Mouse (Mus musculus) thymus, adult 2 months (tissue): ENCODE data around the gene Zcchc24. TPM values are rescaled to one million over a fixed set of nuclear protein-coding genes. Genes with fewer than 3 reads are reported as not detected.
"Not testable (repeated sequence)": the region's sequence is repeated elsewhere in the genome, so short reads cannot be mapped to it uniquely, and the experiment has no call there.

Experiments
- DNase-seq: peaks from one replicate; pipeline ENCODE4 v3.0.0; 2021
- H3K27ac ChIP-seq: fragments of 200-500 bp; 2 replicates; pipeline ENCODE4 v1.5.1; 2012; ENCODE audit warnings: low read length, control low read depth; ENCODE audit not compliant: control insufficient read depth, insufficient read depth
- H3K27me3 ChIP-seq: fragments of 200-500 bp; 2 replicates; pipeline ENCODE4 v1.6.1; 2012; ENCODE audit warnings: mild to moderate bottlenecking, low read length, moderate library complexity, mixed read lengths; ENCODE audit not compliant: control insufficient read depth, insufficient read depth
- H3K36me3 ChIP-seq: fragments of 200-500 bp; 2 replicates; pipeline ENCODE4 v1.6.1; 2012; ENCODE audit warnings: mild to moderate bottlenecking, low read length, moderate library complexity; ENCODE audit not compliant: control insufficient read depth, insufficient read depth
- H3K4me1 ChIP-seq: fragments of 200-500 bp; replicated peaks from 2 replicates; pipeline ENCODE4 v1.6.1; 2012; ENCODE audit warnings: low read length; ENCODE audit not compliant: control insufficient read depth, insufficient read depth
- H3K4me3 ChIP-seq: fragments of 200-500 bp; 2 replicates; pipeline ENCODE4 v1.5.1; 2012; ENCODE audit warnings: mild to moderate bottlenecking, low read length, control low read depth, moderate library complexity; ENCODE audit not compliant: control insufficient read depth, insufficient read depth
- CTCF ChIP-seq: fragments of 200-500 bp; IDR thresholded peaks from 2 replicates; pipeline ENCODE4 v1.5.1; 2012; ENCODE audit warnings: mild to moderate bottlenecking, control low read depth, low read length, moderate library complexity, borderline replicate concordance; ENCODE audit not compliant: control insufficient read depth, poor library complexity, insufficient read depth; ENCODE audit errors: extremely low read depth
- POLR2A ChIP-seq: fragments of 200-500 bp; IDR thresholded peaks from 2 replicates; pipeline ENCODE4 v1.6.1; 2012; ENCODE audit warnings: mild to moderate bottlenecking, low read length, control low read depth, moderate library complexity; ENCODE audit not compliant: control insufficient read depth, poor library complexity, insufficient read depth; ENCODE audit errors: extremely low read depth
- WGBS: fragments of 180-500 bp; shearing (Covaris S2); methylation state at CpG from one replicate; pipeline ENCODE4 v1.1.7; 2018; 5-methylcytosine and 5-hydroxymethylcytosine counted together
- polyA plus RNA-seq: library from polyadenylated mRNA; depleted of rRNA; stranded (reverse); fragments of >200 nt; gene quantifications from 2 replicates; pipeline ENCODE4 v1.2.3, GENCODE M21; 2012; rRNA removed

Zcchc24 gene
- polyA plus RNA-seq, result 26.2 and 28.9 TPM in 2 replicates

GRCm38 (mm10) chr14:25768915-25769625 lies at the start of gene Zcchc24:
Gene Zcchc24 (minus strand): TSS chr14:25769039.
- peak within 1 kb of the TSS; percentile 46 for H3K27ac ChIP-seq
- WGBS, result 2% methylated on average over 52 of the region's 55 CpGs
- peak; percentile 70; the same call in 1 of the 2 replicates for TF ChIP-seq POLR2A
- TF ChIP-seq CTCF, result no peak
- no peaks in the 10 kb centered on the region for H3K36me3 ChIP-seq
- peaks cover 32% of the 10 kb centered on the region for H3K4me1 ChIP-seq
- H3K27me3 ChIP-seq, result no peaks in the 10 kb centered on the region
- H3K4me3 ChIP-seq, result peak within 1 kb of the TSS; percentile 79
- peak; percentile 91 for DNase-seq

- 30% methylated on average over 9 of the region's 9 CpGs for WGBS
- H3K27me3 ChIP-seq, result no peaks in the 10 kb centered on the region
- peak; percentile 46 for DNase-seq
- TF ChIP-seq POLR2A, result no peak
- TF ChIP-seq CTCF, result peak; percentile 66; the same call in 1 of the 2 replicates
- no peaks in the 10 kb centered on the region for H3K36me3 ChIP-seq
- no peak overlapping the region for H3K27ac ChIP-seq
- no peaks in the 10 kb centered on the region for H3K4me1 ChIP-seq
- H3K4me3 ChIP-seq, result no peak overlapping the region
Measured at GRCm38 (mm10) chr14:25816416-25816815, 47.6 kb upstream of the Zcchc24 start.

- no peaks in the 10 kb centered on the region for H3K36me3 ChIP-seq
- no peak for DNase-seq
- TF ChIP-seq POLR2A (no peak), CTCF (no peak)
Measured at GRCm38 (mm10) chr14:25814140-25814539, 45.3 kb upstream of the Zcchc24 start.

GRCm38 (mm10) chr14:25811026-25811425 lies 42.2 kb upstream of the Zcchc24 start:
- not testable (repeated sequence) for H3K27me3 ChIP-seq, H3K4me1 ChIP-seq, H3K4me3 ChIP-seq, H3K36me3 ChIP-seq, DNase-seq, H3K27ac ChIP-seq
- WGBS, result 85% methylated on average over 1 of the region's 1 CpGs

More at GRCm38 (mm10) chr14:25814140-25814539, 45.3 kb upstream of the Zcchc24 start:
- Histone ChIP-seq H3K4me3 (no peak overlapping the region), H3K27ac (no peak overlapping the region), H3K4me1 (no peaks in the 10 kb centered on the region), H3K27me3 (no peaks in the 10 kb centered on the region)

GRCm38 (mm10) chr14:25806561-25806960 lies 37.7 kb upstream of the Zcchc24 start:
- H3K27ac ChIP-seq, result no peak overlapping the region

GRCm38 (mm10) chr14:25805871-25806270 lies 37.0 kb upstream of the Zcchc24 start:
- no peaks in the 10 kb centered on the region for H3K36me3 ChIP-seq
- no peak overlapping the region for H3K4me3 ChIP-seq
- TF ChIP-seq POLR2A (no peak), CTCF (no peak)
- 88% methylated on average over 7 of the region's 7 CpGs for whole genome bisulfite sequencing
- no peak for DNase-seq
- H3K4me1 ChIP-seq, result no peaks in the 10 kb centered on the region
- no peaks in the 10 kb centered on the region for H3K27me3 ChIP-seq
- no peak overlapping the region for H3K27ac ChIP-seq

More at GRCm38 (mm10) chr14:25806561-25806960, 37.7 kb upstream of the Zcchc24 start:
- TF ChIP-seq CTCF (no peak), POLR2A (no peak)
- no peak for DNase-seq
- no peaks in the 10 kb centered on the region for H3K36me3 ChIP-seq
- 77% methylated on average over 7 of the region's 7 CpGs for WGBS
- no peak overlapping the region for H3K4me3 ChIP-seq
- H3K27me3 ChIP-seq, result no peaks in the 10 kb centered on the region
- no peaks in the 10 kb centered on the region for H3K4me1 ChIP-seq
